Mouse (Mus musculus): ENCODE data around the gene Mucl2.
"Not testable (repeated sequence)": the region's sequence is repeated elsewhere in the genome, so short reads cannot be mapped to it uniquely, and the experiment has no call there.

The Mucl2 gene

DNA sequence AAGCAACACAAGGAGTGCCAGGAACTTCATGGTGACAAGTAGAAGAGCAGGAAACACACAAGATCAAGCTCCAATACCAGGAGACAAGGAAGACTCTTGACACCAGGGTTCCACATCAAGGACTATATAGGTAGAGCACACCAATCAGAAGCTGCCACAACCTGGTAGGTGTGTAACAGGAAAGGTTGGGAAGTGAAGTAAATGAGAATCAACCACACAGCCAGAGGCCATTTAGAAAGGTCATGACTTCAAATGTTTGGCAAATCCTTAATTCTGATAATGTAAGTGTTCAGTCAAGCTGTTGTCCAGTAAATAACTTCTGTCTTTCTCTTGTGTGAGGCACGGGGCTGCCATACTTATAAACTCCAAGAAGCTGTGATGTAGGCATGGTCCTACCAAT is at the start of gene Mucl2:
TSS of gene Mucl2 (minus strand) at position 101 of the 400 bp plus-strand sequence.
- no peak for DNase-seq

DNA sequence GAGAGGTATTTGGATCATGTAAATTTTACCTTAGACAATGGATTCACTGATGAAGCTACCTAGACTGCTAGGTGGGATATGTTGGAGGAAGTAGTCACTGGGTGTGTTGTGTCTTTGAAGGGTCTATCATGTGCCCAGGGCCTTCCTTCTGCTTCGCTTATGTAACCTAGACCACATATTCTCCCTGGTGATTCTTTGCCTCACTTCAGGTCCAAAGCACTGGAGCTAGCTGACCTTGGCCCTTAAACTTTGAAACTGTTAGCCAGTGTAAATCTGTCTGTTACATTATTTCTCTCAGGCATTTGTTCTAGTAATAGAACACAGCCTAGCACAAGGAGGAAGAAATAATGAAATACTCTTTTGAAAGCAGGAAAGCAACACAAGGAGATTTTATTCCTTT is 13.9 kb upstream of the Mucl2 start:
- DNase-seq = not testable (repeated sequence)

All from cerebellum, postnatal 14 days (tissue).